Mouse (Mus musculus) c-Kit-positive CD71-positive TER-119-positive erythroid progenitor cells, embryonic 14.5 days (primary cell): ENCODE measurements around the gene Cygb.
"Not testable (repeated sequence)": the region's sequence is repeated elsewhere in the genome, so short reads cannot be mapped to it uniquely, and the experiment has no call there.

Experiments used
- DNase-seq: peaks from one replicate; pipeline ENCODE4 v3.0.0-alpha.2; 2013; ENCODE audit warnings: low spot score

The Cygb gene

DNA sequence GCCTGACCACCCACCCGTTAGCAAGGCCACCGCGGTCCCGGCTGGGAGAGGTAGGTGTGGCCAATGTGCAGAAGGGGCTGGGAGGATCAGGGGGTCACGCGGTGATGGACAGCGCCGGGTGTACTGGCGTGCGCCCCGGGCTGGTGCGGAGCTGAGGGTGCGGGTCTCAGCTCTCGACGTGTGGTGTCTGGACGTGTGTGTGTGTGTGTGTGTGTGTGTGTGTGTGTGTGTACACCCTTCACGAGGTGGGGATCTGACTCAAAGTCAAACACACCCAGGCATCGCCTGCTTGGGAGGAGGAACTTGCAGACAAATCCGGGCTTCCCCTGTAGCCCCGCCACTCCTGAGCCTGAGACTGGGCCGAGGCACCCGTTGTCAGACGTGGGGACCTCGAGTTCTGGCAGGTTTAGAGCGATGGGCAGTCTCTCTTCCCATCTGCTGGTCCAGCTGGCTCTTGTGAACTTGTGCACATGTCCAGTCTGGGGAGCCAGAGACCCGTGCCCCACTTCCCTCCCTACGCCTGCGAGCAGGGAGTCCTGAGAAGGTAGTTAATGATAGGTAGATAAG lies at the start of gene Cygb:
TSS of gene Cygb (minus strand) at position 59 of the 567 bp plus-strand sequence.
- DNase-seq = no peak

DNA sequence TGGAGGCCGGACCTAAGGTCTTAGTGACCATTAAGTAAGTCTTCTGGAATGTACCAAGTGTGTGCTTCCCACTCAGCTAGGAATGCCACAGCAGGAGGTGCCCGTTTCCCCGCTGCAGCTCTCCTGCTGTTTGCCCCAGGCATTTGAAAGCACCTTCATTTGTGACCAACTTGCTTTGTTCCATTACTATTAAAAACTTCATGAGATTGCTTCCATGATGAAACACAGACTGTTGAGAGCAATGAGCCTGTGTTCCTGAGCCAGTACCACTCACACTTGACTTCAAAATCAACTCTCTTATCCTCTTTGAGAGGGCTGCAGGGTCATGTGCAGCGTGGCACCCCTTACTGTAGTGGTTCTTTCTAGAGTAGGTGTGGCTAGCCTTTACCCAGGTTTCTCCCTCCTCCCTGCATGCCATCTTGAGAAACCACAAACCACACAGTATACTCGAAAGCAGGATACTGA lies 47.3 kb upstream of the Cygb start:
- DNase-seq = no peak

DNA sequence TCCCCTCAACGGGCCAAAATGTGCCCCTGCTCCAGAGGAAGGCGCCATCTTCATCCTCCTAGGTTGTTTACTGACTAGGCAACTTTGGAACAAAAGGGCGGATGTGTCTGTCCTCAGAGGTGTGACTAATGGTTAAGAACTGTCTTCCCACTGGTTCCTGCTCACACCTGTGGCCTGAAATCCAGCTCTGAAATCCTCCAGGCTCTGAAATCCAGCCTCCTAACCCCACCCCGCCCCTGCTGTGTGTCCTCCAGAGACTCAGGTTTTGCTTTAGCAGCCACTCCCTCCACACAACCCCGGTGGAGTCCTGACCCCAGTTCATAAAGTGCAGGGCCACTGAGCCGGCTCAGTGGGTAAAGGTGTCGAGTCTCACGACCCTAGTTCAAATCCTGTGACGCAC lies 43.4 kb upstream of the Cygb start:
- no peak for DNase-seq

DNA sequence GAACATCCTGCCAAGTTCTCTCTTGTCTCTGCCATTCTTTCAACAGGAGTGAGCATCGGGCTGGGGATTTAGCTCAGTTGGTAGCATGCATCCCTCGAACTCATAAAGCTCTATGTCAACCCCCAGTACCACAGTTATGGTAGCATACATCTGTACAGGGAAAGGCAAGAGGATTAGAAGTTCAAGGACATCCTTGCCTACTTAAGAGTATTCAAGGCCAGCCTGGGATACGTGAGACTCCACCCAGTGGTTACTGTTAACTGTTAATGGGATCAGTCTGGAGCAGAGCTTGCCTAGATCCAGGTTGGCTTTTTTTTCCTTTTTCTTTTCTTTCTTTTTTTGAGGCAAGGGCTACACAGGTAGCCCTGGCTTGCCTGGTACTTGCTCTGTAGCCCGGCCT lies 42.3 kb upstream of the Cygb start:
- DNase-seq = no peak

DNA sequence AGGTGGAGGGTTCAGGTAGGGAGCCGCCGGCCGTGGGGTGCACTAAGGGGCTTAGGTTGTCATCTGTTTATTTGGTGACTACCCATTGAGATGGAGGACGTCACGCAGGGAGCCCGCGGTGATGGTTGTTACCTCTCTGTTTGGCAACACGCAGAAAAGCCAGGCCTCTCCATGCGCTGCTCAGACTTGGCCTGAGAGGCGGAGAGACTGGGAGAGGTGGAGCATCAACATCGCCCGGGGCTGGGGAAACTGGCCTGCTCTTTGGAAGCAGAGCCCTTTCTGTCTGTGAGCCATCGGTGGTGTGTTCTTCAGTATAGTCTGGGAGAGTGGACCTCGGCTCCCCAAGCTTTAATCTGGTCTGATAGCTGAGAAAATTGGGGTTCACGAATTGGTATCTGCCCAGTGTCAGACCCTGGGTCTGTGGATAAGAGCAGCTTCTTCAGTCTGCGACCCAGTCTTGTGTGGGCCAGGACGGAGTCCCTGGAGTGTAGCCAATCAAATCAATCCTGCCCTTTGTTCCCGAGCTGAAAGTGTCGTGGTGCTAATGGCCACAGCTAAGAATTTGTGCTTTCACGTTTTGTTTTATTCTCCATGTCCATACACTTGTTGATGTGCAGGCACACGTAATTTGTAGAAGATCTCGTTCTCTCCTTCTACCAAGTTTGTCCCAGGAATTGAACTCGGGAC lies 41.2 kb upstream of the Cygb start:
- DNase-seq = no peak

DNA sequence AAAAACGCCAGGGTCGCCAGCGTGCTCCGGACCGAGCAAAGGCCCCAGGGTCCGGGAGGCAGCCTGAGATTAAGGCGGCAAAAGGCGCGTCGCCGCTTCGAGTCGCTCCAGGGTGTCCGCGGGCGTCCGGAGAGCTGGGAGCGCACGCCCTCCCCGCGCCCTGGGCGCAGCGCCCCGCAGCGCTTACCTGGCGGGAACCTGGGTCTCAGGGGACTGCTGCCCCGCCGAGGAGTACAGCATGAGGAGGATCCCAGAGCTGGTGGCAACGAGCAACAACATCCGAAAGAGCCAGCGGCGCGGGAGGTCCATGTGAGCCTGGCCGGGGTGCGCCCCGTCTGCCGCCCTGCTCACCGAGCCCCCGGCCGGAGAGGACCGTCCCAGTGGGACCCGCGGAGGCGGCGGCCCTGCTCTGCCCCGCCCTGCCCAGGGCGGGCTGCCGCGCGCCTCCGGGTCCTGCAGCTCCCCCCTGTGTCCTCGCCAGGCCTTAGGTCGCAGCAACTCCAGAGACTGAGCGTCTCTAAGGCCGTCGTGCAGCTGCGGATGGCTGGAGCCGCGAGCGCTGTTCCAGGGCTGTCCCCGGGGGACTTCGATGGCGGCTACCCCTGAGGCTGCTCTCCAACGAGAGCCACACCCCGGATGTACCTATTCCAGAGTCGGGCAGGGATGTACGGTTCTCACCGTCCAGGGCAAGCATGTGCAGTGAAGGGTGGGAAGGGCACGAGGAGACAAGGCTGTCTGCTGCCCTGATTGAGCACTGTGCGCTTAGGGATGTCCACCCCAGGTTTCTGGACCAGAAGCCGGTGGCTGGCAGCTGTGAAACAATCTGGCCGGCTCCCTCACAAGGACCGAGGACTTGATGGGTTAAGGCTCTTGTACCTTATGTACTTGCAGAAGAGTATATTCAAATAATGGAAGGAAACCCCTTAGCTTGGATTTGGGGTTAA lies 40.4 kb upstream of the Cygb start:
- DNase-seq = no peak

DNA sequence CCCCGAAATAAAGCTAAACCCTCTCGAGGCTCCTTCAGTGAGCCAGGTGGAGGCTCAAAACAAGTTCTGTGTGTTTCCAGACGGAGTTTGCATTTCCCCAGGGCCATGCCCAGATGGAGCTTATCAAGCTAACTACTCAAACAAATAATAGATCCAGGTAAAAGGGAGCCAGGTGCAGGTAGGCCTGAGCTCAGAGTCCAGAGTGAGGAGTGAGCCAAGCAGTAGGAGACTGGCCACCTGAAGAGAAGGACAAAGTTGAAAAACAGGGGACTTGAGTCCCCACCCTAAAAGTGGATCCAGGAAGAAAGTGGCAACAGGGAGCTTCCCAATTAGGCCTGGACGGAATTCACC lies 39.8 kb upstream of the Cygb start:
- DNase-seq = no peak

DNA sequence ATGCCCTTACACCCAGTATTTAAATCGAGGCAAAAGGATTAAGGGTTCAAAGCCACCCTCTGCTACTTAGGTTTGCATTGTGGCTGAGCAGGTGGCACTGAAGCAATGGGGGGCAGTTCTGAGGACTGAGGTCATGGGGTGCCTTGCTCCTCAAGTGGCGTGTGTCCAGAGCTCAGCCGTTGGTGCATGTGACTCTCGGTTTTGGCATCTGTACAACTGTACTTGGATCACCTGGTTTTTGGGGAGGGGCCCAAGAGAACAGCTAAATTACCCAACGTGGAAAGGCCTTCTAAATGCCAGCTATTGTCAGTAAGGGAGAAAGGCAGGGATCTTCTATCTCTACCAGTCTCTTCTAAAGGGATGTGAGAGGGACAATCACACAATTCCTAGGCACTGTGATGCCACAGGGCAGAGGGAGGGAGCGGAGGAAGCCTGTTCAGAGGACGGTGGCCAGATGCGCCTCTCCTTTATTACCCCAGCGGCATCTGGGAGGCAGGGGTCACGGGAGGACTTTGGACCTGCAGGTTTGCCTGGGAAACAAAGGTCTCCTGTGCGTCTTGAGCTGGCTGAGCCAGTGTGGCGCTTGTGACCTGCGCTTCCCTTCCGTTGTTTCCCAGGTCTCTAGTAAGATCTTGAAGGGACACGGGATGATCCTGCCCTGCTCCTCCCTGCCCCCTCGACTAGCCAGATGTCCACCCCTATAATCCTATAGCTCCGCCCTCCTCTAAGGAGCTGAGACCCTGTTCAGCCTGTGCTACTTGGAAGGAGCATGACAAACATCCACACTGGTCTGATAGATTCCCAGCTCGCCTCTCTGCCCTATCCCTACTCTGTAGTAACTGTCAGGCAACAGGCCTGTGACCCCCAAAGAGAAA lies 36.8 kb upstream of the Cygb start:
- no peak for DNase-seq

DNA sequence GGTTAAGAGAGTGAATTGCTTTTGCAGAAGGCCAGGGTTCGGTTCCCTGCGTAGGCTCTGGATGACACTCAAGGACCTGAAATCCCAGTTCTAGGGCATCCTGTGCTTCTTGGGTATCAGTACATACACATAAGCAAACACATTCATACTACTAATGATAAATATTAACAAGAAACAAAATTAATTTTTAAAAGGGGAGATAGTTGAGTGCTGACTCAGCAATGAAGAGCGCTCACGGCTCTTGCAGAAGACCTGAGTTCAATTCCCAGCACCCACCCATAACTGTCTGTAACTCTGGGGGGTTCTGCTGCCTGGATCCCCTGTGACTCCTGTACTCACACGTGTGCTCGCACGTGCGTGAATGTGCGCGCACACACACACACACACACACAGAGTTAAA lies 35.5 kb upstream of the Cygb start:
- no peak for DNase-seq

DNA sequence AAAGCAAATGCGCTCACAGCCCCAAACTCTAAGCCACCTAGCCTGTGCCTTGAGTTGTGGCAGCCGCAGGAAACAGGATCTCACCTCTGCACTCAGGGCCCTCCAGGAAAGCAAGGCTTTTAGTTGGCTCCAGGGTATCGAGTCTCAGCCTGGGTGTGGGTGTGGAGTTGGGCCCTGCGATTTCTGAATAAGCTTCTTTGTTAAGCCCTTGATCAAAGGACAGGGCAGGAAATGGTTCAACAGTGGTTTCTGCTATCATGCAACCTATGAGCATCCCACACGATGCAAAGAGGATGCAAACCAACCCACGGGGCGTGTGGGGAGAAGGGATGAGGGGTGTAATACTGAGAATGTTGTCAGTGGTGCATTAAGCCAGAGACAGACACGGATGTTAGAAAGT lies 33.8 kb upstream of the Cygb start:
- DNase-seq = no peak

DNA sequence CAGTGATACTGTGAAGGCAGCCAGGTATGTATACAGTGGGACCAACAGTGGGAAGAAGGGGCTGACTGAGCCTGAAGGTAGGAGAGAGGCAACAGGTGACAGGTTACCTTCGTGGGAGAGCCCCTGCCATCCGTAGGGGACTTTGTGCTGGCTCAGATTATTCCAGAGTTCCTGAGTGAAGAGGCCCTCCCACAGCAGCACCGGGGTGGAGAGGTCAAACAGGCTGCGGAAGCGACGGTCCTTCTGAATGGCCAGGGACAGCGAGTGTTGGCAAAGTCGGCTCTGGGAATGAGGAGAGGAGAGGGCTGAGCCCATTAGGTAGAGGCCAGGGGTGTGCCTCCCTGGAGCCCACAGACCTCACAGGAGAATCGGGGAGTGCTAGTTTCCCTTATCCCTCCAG lies 31.6 kb upstream of the Cygb start:
- DNase-seq = no peak

DNA sequence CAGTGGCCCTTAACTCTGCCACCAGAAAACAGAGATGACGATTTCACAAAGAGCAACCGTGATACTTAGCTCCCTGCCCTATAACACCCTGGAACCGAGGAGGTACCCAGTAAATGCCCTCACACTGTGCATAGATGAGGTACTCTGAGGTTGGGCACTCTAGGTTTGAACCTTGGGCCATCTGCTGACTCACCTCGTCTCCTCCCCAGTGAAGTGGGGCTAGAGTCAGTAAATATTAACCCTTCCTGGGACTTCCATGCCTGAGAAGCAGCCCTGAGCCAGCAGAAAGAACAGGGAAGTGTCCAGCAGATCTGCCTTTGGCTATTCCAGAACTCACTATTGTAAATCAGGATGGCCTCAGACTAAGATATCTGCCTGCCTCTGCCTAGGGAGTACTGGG lies 29.7 kb upstream of the Cygb start:
- no peak for DNase-seq

DNA sequence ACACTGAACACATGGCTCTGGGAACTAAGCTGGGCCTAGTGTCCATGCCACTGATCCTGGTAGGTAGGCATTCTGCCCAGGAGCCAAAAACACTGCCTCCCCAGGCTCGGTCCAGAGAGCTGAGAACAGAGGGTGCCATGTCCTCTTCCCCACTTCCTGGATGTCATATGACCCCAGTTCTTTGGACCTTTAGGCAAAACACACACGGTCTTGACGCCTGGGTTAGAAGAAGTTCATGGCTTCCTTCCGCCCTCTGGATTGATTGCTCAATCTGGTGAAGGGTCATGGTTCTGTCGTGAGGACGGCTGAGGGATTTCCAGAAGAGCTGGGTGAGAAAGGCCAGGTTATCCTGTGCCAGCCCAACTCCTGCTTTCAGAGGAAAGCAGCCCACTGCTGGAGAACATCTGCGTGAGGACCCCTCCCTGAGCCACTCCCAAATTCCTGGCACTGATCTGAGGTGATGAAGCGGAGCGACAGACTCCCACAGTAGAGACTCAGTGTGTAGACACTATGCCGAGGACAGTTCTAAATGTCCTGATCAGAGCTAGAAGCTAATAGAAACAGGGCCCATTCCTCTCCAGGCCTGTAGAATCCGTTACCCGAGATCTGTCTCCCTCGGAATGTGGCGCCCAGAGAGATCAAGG lies 28.5 kb upstream of the Cygb start:
- DNase-seq = no peak

DNA sequence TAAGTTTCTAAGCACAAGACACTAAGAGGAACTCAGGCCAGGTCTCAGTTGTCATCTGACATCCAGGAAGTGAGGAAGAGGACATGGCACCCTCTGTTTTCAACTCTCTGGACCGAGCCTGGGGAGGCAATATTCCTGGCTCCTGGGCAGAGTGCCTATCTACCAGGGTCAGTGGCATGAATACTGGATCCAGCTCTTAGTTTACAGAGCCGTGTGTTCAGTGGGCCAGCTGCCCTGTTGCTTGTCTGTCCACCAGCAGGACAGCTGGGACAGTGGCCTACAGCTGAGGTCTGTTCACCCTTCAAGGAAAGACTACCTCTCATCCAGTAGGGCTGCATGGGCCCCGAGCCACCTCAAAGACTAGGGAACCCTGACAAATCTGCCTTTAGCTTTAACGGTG lies 27.0 kb upstream of the Cygb start:
- DNase-seq = no peak

DNA sequence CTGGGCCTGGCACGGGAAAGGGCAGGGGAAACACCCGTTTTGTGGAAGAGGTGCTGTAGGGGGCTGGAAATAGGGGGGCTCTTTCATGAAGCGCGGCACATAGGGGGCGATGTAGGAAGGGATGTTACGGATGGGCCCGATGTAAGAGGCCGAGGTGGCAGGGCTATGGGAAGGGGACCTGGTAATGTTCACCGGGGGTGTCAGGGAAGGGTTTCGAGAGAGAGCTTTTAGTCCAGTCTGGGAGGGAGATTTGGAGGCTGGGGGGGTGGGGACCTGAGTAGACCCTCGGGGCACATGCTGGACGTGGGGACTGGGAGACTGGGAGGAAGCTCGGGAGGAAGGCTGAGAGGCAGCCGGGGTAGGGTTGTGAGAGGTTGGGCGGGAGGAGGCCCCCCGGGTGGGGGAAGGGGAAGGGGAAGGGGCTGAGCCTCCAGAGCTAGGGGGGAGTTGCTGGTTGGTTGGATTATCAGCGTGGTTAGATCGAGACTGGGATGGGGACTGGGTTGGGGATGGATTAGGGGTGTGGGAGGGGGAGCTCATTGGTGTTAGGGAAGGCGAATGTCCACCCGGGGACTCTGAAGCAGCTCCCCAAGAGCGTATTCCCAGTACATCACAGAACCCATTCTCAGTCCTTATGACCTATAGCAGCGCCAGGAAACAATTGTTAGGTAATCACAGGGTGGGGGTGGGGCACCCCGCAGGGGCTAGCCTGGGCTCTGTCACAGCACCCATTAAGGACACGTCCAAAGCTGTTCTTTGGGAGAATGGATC lies 26.4 kb upstream of the Cygb start:
- DNase-seq = no peak

DNA sequence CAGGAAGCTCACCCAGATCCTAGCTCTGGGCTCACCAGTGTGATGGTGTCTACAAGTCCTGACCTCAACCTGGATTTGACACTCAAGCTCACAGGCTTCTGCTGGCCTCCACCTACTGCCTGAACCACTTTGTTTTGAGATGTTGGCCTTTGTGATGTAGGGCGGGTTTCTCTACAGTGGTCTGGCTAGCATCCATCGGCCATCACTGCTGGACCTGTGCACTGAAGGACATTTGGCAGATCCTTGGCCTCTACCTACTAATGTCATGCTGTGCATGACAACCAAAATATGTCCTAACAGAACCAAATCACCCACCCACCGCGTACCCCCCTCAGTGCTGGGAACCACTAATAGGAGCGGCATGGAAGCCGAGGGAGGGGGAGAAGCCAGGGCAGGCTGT lies 25.0 kb upstream of the Cygb start:
- no peak for DNase-seq

DNA sequence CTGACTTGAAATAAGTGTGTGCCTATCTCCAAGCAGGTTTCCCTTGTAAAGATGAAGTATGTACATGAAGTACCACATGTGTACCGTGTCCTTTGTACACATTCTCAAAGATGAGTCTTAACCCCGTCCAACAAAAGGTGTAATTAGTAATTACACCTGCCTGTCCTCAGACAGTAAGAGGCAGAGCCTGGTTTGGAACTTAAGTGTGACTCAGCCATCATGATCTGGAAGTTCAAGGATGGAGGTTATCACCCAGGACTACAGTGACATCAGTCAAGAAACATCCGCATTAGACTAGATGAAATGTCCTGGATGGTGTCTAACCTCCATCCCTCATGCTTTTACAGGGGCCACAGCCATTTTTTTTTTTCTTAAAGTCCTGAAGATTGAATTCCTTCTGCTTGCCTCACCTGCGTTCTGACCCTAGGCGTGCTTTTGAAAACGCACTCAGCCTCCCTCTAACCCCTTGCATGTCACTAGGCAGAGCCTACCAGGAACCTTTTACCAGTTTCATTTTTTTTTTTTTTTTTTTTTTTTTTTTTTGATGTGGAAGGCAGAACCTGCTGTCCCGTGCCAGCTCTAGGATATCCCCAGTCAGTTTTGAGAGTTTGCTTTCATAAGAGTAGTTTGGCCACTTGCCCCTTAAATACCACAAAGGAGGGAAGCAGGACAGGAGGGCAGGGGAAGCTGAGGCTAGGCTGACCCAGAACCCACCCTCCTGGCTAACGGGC lies 23.8 kb upstream of the Cygb start:
- DNase-seq = no peak

DNA sequence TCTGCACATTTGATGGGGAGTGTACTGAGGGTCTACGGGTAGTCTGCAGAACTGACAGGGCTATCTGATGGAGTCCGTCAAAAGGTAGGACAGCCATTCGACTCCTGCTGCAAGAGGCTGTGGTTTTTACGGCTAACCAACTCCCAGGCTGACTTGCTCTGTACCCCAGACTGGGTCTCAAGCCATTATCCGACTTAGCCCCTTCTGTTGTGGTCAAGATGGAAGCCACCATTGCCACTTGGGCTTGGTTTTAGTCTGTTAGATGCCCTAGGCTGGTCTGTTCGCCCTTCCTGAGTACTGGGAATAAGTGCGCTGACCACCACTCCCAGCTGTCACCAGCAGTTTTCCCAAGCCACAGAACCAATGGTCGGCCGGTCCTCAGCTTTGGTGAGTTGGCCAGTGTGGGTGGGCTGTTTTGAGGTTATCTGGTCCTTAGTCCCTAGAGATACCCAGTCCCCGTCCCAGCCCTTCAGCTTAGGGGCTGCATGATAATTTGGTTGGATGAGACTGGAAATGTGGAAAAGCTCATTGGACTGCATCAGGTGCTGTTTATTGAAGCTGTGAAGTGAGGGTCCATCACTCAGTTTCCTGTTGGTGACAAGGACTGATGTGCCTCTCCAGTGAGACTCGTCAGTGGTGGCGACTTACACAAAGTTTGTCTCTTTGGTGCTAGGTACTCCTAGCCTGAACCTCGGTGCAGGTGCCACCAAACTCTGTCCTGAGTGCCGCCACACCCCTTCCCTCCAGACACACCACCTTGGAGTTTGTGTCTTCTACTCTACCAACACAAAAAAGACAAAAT lies 22.3 kb upstream of the Cygb start:
- no peak for DNase-seq

DNA sequence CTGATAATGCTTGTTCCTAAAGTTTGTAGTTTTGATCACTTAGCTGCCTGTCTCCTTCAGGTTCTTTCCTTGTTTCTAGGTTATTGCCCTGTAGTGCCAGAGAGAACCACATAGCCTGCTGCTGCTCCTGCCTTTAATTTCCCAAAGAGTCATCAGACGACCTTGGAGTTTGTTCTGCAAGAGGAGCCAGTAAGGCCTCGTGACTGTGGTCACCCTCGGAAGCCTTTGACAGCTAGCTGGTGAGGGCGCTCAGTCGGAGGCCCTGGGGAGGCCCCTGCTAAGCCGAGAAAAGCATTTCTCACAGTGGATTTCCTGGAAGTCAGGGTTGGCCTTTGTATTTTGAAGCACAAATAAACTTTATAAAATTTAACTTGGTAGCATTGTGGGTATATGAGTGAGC lies 21.3 kb upstream of the Cygb start:
- DNase-seq = not testable (repeated sequence)
